Mouse (Mus musculus) adrenal gland, adult 8-10 months (tissue): ENCODE measurements around the gene Cdk13. TPM values are rescaled to one million over a fixed set of nuclear protein-coding genes. Genes with fewer than 3 reads are reported as not detected.

ENCODE experiments used
- DNase-seq: peaks from one replicate; pipeline ENCODE4 v3.0.0; 2022
- total RNA-seq, 4 experiments: library from RNA; stranded (reverse); gene quantifications; 2 replicates each; pipeline ENCODE4 v1.2.4; 2022

Cdk13 gene
- total RNA-seq: 10 to 100 TPM; 50.4 to 69.5 (median 60.4) TPM

GRCm38 (mm10) chr13:17804909-17805613, at the start of gene Cdk13:
Gene Cdk13 (minus strand): TSS chr13:17805097.
- DNase-seq: peak; percentile 99

- DNase-seq: no peak
Observed at GRCm38 (mm10) chr13:17843336-17843735, 38.4 kb upstream of the Cdk13 start.

GRCm38 (mm10) chr13:17842756-17843155, 37.9 kb upstream of the Cdk13 start:
- DNase-seq: no peak

- DNase-seq: no peak
Observed at GRCm38 (mm10) chr13:17839137-17839536, 34.2 kb upstream of the Cdk13 start.

- no peak for DNase-seq
Observed at GRCm38 (mm10) chr13:17838484-17838851, 33.6 kb upstream of the Cdk13 start.

- DNase-seq: no peak
Observed at GRCm38 (mm10) chr13:17837610-17838483, 33.0 kb upstream of the Cdk13 start.

- DNase-seq: no peak
Observed at GRCm38 (mm10) chr13:17836808-17837207, 31.9 kb upstream of the Cdk13 start.

- no peak for DNase-seq
Observed at GRCm38 (mm10) chr13:17832940-17833339, 28.0 kb upstream of the Cdk13 start.

GRCm38 (mm10) chr13:17817226-17817625, 12.3 kb upstream of the Cdk13 start:
- no peak for DNase-seq

- DNase-seq: no peak
Observed at GRCm38 (mm10) chr13:17805614-17805975, 698 bp upstream of the Cdk13 start.

- peak; percentile 39 for DNase-seq
Observed at GRCm38 (mm10) chr13:17804058-17804841, 647 bp downstream of the Cdk13 start.

GRCm38 (mm10) chr13:17803331-17804057, 1.4 kb downstream of the Cdk13 start:
- DNase-seq: peak; percentile 68

- DNase-seq: no peak
Observed at GRCm38 (mm10) chr13:17802880-17803279, 2.0 kb downstream of the Cdk13 start.

- no peak for DNase-seq
Observed at GRCm38 (mm10) chr13:17799735-17800134, 5.2 kb downstream of the Cdk13 start.

- no peak for DNase-seq
Observed at GRCm38 (mm10) chr13:17795757-17796456, 9.0 kb downstream of the Cdk13 start.

GRCm38 (mm10) chr13:17783643-17784042, 21.3 kb downstream of the Cdk13 start:
- no peak for DNase-seq

- DNase-seq: no peak
Observed at GRCm38 (mm10) chr13:17779923-17780322, 25.0 kb downstream of the Cdk13 start.

GRCm38 (mm10) chr13:17776303-17776702, 28.6 kb downstream of the Cdk13 start:
- no peak for DNase-seq

GRCm38 (mm10) chr13:17775364-17775763, 29.5 kb downstream of the Cdk13 start:
- DNase-seq: no peak

GRCm38 (mm10) chr13:17773112-17773511, 31.8 kb downstream of the Cdk13 start:
- DNase-seq: no peak

GRCm38 (mm10) chr13:17772574-17772973, 32.3 kb downstream of the Cdk13 start:
- no peak for DNase-seq

GRCm38 (mm10) chr13:17762405-17762804, 42.5 kb downstream of the Cdk13 start:
- no peak for DNase-seq
